ENCODE assay signal across 14 mouse cellular contexts in the genomic region with DNA sequence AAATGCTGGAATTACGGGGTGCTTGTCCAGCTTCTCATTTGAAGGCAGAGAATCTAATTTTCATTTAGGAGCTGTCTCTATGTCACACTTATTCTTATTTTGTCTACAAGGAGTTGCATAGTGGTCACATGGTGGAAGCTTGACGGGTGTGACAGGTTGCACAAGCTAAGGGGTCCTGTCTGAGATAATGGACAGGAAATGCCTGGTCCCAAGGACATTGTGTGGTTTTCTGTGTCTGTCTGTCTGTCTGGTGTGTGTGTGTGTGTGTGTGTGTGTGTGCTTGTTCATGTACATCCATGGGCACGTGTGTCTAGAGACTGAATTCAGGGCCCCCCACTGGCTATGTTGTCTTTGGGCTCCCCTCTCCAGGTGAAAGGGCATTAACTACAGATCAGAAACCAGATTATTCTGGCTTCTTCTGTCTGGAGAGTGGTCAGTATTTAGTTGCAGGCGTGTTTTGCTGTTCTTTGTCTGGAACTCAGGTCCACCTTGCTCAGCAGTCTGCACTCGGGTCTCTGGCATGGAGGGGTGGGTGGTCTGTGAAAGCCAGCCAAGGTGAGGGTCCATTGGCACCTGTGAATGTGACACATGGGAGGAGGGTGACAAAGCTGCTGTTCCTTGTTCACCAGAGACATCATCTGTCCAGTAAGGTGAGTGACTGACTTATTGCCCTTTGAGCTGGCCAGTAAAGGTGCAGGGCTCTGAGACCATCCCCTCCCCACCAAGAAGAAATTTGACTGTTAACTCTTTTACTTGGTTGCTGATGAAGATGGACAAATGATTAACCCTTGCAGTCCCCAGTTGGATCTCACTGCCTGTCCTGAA. TPM values are rescaled to one million over a fixed set of nuclear protein-coding genes. Genes with fewer than 3 reads are reported as not detected.
DNase-seq lines count a peak whose midpoint lies in the region; ATAC-seq lines count a peak whose summit lies in the region.
"Had no signal": no experiment of that assay in that cellular context is flagged by ENCODE, and none has a peak within 500 bp of the region (broad histone marks: within the 10 kb centered on the region; RNA-seq: fewer than 3 reads in every experiment).

No protein-coding gene starts in this region.

- ATAC-seq in heart, embryonic 15.5 days (replicated peaks; ENCODE audit: insufficient number of reproducible peaks, insufficient read depth, low FRiP score, low read depth) = no peak
- ATAC-seq in midbrain, embryonic 11.5 days (ENCODE audit: low FRiP score) = no peak
- ATAC-seq in intestine, embryonic 15.5 days = no peak
- ATAC-seq in midbrain, embryonic 16.5 days = no peak

- H3K4me2 ChIP-seq in heart, embryonic 15.5 days = peak overlapping the region; percentile 50
- H3K4me2 ChIP-seq in midbrain, embryonic 11.5 days = no peak overlapping the region
- H3K4me2 ChIP-seq in intestine, embryonic 15.5 days (replicated peaks) = peak overlapping the region; percentile 23; the same call in 1 of the 2 replicates
- H3K4me2 ChIP-seq in midbrain, embryonic 16.5 days (ENCODE audit: low read length) = no peak overlapping the region

- H3K27me3 ChIP-seq in heart, embryonic 15.5 days = no peaks in the 10 kb centered on the region
- no peaks in the 10 kb centered on the region for H3K27me3 ChIP-seq in midbrain, embryonic 11.5 days (ENCODE audit: control insufficient read depth, insufficient read depth, low read length)
- H3K27me3 ChIP-seq in midbrain, embryonic 10.5 days (ENCODE audit: low read depth, poor library complexity, severe bottlenecking) = no peaks in the 10 kb centered on the region
- H3K27me3 ChIP-seq in intestine, embryonic 15.5 days (replicated peaks) = no peaks in the 10 kb centered on the region
- H3K27me3 ChIP-seq in midbrain, embryonic 16.5 days (ENCODE audit: control insufficient read depth, insufficient read depth, low read depth, low read length) = no peaks in the 10 kb centered on the region

- intact Hi-C loops in heart, postnatal 10 days (cut with DNase I) = loop anchor here (5.0 to 10.0 kb wide), 2 partner anchors 34 to 392 kb away; a partner anchor contains a TSS

- no peak overlapping the region for H3K4me3 ChIP-seq in heart, embryonic 15.5 days
- no peak overlapping the region for H3K4me3 ChIP-seq in midbrain, embryonic 11.5 days (ENCODE audit: low read depth, low read length)
- no peak overlapping the region for H3K4me3 ChIP-seq in midbrain, embryonic 10.5 days
- no peak overlapping the region for H3K4me3 ChIP-seq in intestine, embryonic 15.5 days (replicated peaks)
- no peak overlapping the region for H3K4me3 ChIP-seq in midbrain, embryonic 16.5 days (ENCODE audit: low read depth, low read length)

- peaks cover 77% of the 10 kb centered on the region for H3K4me1 ChIP-seq in heart, embryonic 15.5 days (replicated peaks)
- no peaks in the 10 kb centered on the region for H3K4me1 ChIP-seq in midbrain, embryonic 11.5 days (ENCODE audit: control insufficient read depth, insufficient read depth, low read length)
- no peaks in the 10 kb centered on the region for H3K4me1 ChIP-seq in midbrain, embryonic 10.5 days
- H3K4me1 ChIP-seq in intestine, embryonic 15.5 days (replicated peaks) = peaks cover 35% of the 10 kb centered on the region
- H3K4me1 ChIP-seq in midbrain, embryonic 16.5 days (ENCODE audit: control insufficient read depth, insufficient read depth, low read length) = peaks cover 3% of the 10 kb centered on the region; the same call in 1 of the 2 replicates

- 57% methylated on average over 5 of the region's 5 CpGs for WGBS in heart, embryonic 15.5 days
- WGBS in midbrain, embryonic 11.5 days = 84% methylated on average over 5 of the region's 5 CpGs
- 81% methylated on average over 5 of the region's 5 CpGs for WGBS in midbrain, embryonic 10.5 days
- 80% methylated on average over 5 of the region's 5 CpGs for WGBS in intestine, embryonic 15.5 days
- WGBS in midbrain, embryonic 16.5 days = 90% methylated on average over 5 of the region's 5 CpGs

- H3K27ac ChIP-seq in heart, embryonic 15.5 days = peak overlapping the region; percentile 82
- H3K27ac ChIP-seq in midbrain, embryonic 11.5 days (ENCODE audit: low read depth, low read length) = no peak overlapping the region
- H3K27ac ChIP-seq in midbrain, embryonic 10.5 days (replicated peaks) = no peak overlapping the region
- 0 out of 2 replicates have a peak overlapping the region, but pooled peaks have one; percentile 6 for H3K27ac ChIP-seq in intestine, embryonic 15.5 days
- 0 out of 2 replicates have a peak overlapping the region, but pooled peaks have one; percentile 15 for H3K27ac ChIP-seq in midbrain, embryonic 16.5 days (ENCODE audit: low read length)

- no peaks in the 10 kb centered on the region for H3K9me3 ChIP-seq in heart, embryonic 15.5 days (replicated peaks)
- no peaks in the 10 kb centered on the region for H3K9me3 ChIP-seq in midbrain, embryonic 11.5 days (ENCODE audit: control insufficient read depth, low read length)
- no peaks in the 10 kb centered on the region for H3K9me3 ChIP-seq in midbrain, embryonic 10.5 days (replicated peaks)
- no peaks in the 10 kb centered on the region for H3K9me3 ChIP-seq in intestine, embryonic 15.5 days
- no peaks in the 10 kb centered on the region for H3K9me3 ChIP-seq in midbrain, embryonic 16.5 days (replicated peaks; ENCODE audit: control insufficient read depth, low read length, poor library complexity, severe bottlenecking)

- DNase-seq in heart, postnatal 10 days = no peak
- DNase-seq in midbrain, embryonic 11.5 days (ENCODE audit: low spot score, missing footprints) = peak; percentile 70
- DNase-seq in midbrain, embryonic 10.5 days (ENCODE audit: low spot score) = no peak
- no peak for DNase-seq in urinary bladder, postnatal 4 days (ENCODE audit: low spot score in 2 of 2)
- DNase-seq in embryo, embryonic 11 days = no peak

- H3K9ac ChIP-seq in heart, embryonic 15.5 days = no peak overlapping the region
- no peak overlapping the region for H3K9ac ChIP-seq in midbrain, embryonic 11.5 days (ENCODE audit: low read length)
- H3K9ac ChIP-seq in intestine, embryonic 15.5 days = no peak overlapping the region
- no peak overlapping the region for H3K9ac ChIP-seq in midbrain, embryonic 16.5 days (ENCODE audit: low read depth, low read length)

- no peaks in the 10 kb centered on the region for H3K36me3 ChIP-seq in heart, embryonic 15.5 days
- no peaks in the 10 kb centered on the region for H3K36me3 ChIP-seq in midbrain, embryonic 11.5 days (ENCODE audit: control insufficient read depth, insufficient read depth, low read length)
- 0 out of 2 replicates have a peak, but pooled peaks cover 3% of the 10 kb centered on the region for H3K36me3 ChIP-seq in midbrain, embryonic 10.5 days
- no peaks in the 10 kb centered on the region for H3K36me3 ChIP-seq in intestine, embryonic 15.5 days
- H3K36me3 ChIP-seq in midbrain, embryonic 16.5 days (ENCODE audit: control insufficient read depth, insufficient read depth, low read length) = no peaks in the 10 kb centered on the region

RNA-seq across cellular contexts. Expression of a gene that starts 34.4 kb away (rescaled TPM):
- 7.7 and 9.9 TPM in 2 replicates for polyA plus RNA-seq in heart, embryonic 15.5 days (2015; fragmentation: Nextera tagmentation; extraction: Ambion mirVana)
- 1 to 10 TPM; 7.9 to 8.6 TPM for total RNA-seq in heart, postnatal 10 days (2021)
- polyA plus RNA-seq in midbrain, embryonic 11.5 days (2014; fragmentation: Nextera tagmentation; extraction: Ambion mirVana) = 9.5 and 10.2 TPM in 2 replicates
- polyA plus RNA-seq in midbrain, embryonic 10.5 days (2016; fragmentation: Nextera tagmentation; extraction: Ambion mirVana) = 6.8 and 8.3 TPM in 2 replicates
- polyA plus RNA-seq in intestine, embryonic 15.5 days (2015; fragmentation: Nextera tagmentation; extraction: Ambion mirVana) = 7.1 and 7.2 TPM in 2 replicates
- 17.7 and 18.2 TPM in 2 replicates for polyA plus RNA-seq in midbrain, embryonic 16.5 days (2015; fragmentation: Nextera tagmentation; extraction: Ambion mirVana)
- polyA plus RNA-seq: inflammation-experienced regulatory T-cells, adult 6 months had no signal

RNA-seq across cellular contexts. Expression of a gene that starts 40.3 kb away (rescaled TPM):
- polyA plus RNA-seq in heart, embryonic 15.5 days (2015; fragmentation: Nextera tagmentation; extraction: Ambion mirVana) = not detected in 2 replicates
- total RNA-seq in heart, postnatal 10 days (2021) = not detected
- polyA plus RNA-seq in midbrain, embryonic 11.5 days (2014; fragmentation: Nextera tagmentation; extraction: Ambion mirVana) = 0.10 TPM in 1 of 2 replicates, not detected in the other
- polyA plus RNA-seq in midbrain, embryonic 10.5 days (2016; fragmentation: Nextera tagmentation; extraction: Ambion mirVana) = not detected in 2 replicates
- not detected in 2 replicates for polyA plus RNA-seq in intestine, embryonic 15.5 days (2015; fragmentation: Nextera tagmentation; extraction: Ambion mirVana)
- polyA plus RNA-seq in midbrain, embryonic 16.5 days (2015; fragmentation: Nextera tagmentation; extraction: Ambion mirVana) = 0.12 TPM in 1 of 2 replicates, not detected in the other
- total RNA-seq: gastrocnemius, adult 8-10 months; left cerebral cortex, postnatal 25 days had no signal
- polyA plus RNA-seq: brain, embryonic 14.5 days; cortical plate, adult 2 months; inflammation-experienced regulatory T-cells, adult 6 months; stomach, embryonic 14.5 days had no signal

Comparison
In these comparisons a context has a peak if more than half of its experiments do, and no peak if none do; other contexts are left out.
1. H3K27ac ChIP-seq: peak in heart, embryonic 15.5 days (single experiment), intestine, embryonic 15.5 days (single experiment) and midbrain, embryonic 16.5 days (single experiment); none in midbrain, embryonic 11.5 days (single experiment) and midbrain, embryonic 10.5 days (single experiment).
2. H3K4me2 ChIP-seq: peak in heart, embryonic 15.5 days (single experiment) and intestine, embryonic 15.5 days (single experiment); none in midbrain, embryonic 11.5 days (single experiment) and midbrain, embryonic 16.5 days (single experiment).